Mouse (Mus musculus) myocyte (in vitro differentiated cells): Measurements from ENCODE around the gene Gfod2.

Experiments used
- CEBPB ChIP-seq: IDR thresholded peaks from 2 replicates; pipeline ENCODE4 v1.6.1; 2011; ENCODE audit warnings: mild to moderate bottlenecking, moderate library complexity; ENCODE audit not compliant: poor library complexity, insufficient read depth, severe bottlenecking
- E2F4 ChIP-seq: IDR thresholded peaks from one replicate; pipeline ENCODE4 v1.6.1; 2011; ENCODE audit warnings: mild to moderate bottlenecking, control low read depth, moderate library complexity; ENCODE audit not compliant: insufficient read depth
- MAX ChIP-seq: IDR thresholded peaks from one replicate; pipeline ENCODE4 v1.6.1; 2011; ENCODE audit warnings: low read depth, mild to moderate bottlenecking, control low read depth
- MYOG ChIP-seq, 3 experiments: IDR thresholded peaks; one replicate each; pipeline ENCODE4 v1.6.1; 2011; ENCODE audit warnings: control low read depth in 2 of 3, low read depth in 2 of 3, mild to moderate bottlenecking in 2 of 3; ENCODE audit not compliant: insufficient read length in 2 of 3, control insufficient read depth in 1 of 3, insufficient read depth in 1 of 3
- POLR2A ChIP-seq: IDR thresholded peaks from one replicate; pipeline ENCODE4 v1.6.1; 2011; ENCODE audit warnings: low read depth, mild to moderate bottlenecking, control low read depth, moderate library complexity; ENCODE audit not compliant: insufficient read length
- POLR2AphosphoS2 ChIP-seq: IDR thresholded peaks from one replicate; pipeline ENCODE4 v1.6.1; 2011; ENCODE audit warnings: low read depth, control low read depth; ENCODE audit not compliant: insufficient read length
- REST ChIP-seq: IDR thresholded peaks from one replicate; pipeline ENCODE4 v1.6.1; 2011; ENCODE audit warnings: mild to moderate bottlenecking, control low read depth, moderate library complexity; ENCODE audit not compliant: insufficient read depth, insufficient read length
- TCF12 ChIP-seq: IDR thresholded peaks from one replicate; pipeline ENCODE4 v1.6.1; 2011; ENCODE audit warnings: mild to moderate bottlenecking, control low read depth; ENCODE audit not compliant: poor library complexity, insufficient read depth, severe bottlenecking
- TCF3 ChIP-seq: IDR thresholded peaks from one replicate; pipeline ENCODE4 v1.6.1; 2011; ENCODE audit warnings: low read depth, control low read depth; ENCODE audit not compliant: insufficient read length
- USF1 ChIP-seq: IDR thresholded peaks from one replicate; pipeline ENCODE4 v1.6.1; 2011; ENCODE audit warnings: low read depth, mild to moderate bottlenecking, control low read depth, moderate library complexity

GRCm38 (mm10) chr8:105706426-105706825 is 52.0 kb downstream of the Gfod2 start:
- TF ChIP-seq POLR2A (no peak), POLR2AphosphoS2 (no peak), MYOG (IDR thresholded peaks at IDR 0.05; ENCODE audit: control insufficient read depth in 1 of 3, insufficient read depth in 1 of 3, insufficient read length in 2 of 3, low read depth in 2 of 3) (no peak), E2F4 (no peak), MAX (no peak), REST (no peak), TCF3 (no peak), TCF12 (no peak), USF1 (no peak), CEBPB (no peak)
